Mouse (Mus musculus): ENCODE measurements at regions not wholly inside any gene's neighbourhood (a gene's known extent, or its start where the extent isn't known, plus 50 kb on each side); places are given as distances from the start of the nearest gene placed in this dataset.

DNA sequence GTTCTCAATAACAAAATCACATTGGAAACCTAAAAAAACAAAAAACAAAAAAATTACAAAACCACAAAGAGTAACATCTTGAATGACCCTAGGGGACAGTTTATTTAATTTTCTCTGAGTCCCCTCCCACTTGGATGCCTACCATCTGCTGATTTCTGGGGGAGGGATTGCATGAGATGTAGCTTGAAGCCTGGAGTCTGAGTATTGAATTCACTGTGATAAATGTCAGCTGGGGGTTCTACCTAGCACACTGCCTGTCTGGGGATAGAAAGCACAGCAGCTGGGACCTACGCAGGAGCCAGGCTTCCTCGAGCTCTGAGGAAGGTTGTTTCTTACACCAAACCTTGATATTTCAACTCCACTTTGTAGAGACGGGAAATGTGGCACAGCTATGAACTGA is 224.4 kb downstream of the Icos start:
- Histone ChIP-seq H3K4me2 (replicated peaks) (no peak overlapping the region), H3K9ac (no peak overlapping the region), H3K9me3 (no peaks in the 10 kb centered on the region), H3K27ac (no peak overlapping the region), H3K36me3 (no peaks in the 10 kb centered on the region), H3K4me3 (no peak overlapping the region), H3K4me1 (peaks cover 16% of the 10 kb centered on the region), H3K27me3 (replicated peaks) (no peaks in the 10 kb centered on the region)
- 58% methylated on average over 3 of the region's 3 CpGs for WGBS
- 0 out of 2 replicates have a peak, but pooled peaks have one; percentile 48 for ATAC-seq (ENCODE audit: low FRiP score, low read depth)

DNA sequence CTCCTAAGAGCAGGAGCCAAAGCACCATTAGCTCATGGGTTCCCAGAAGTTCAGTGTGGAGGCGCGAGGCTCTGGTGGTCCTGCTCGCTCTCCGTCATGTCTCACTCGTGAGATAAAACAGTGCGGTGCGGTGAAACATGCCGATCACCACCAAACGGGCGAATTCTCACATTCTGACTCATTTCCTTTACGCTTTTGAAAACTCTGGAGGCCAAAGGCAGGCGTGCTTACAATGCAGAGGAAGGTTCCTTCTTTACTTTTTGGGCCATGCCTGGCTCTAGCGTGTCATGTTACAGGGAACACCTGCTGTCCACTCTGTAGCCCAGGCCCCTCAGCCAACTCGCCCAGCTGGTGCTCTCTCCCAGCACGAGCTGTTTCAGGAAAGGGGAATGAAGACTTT is 225.4 kb downstream of the Icos start:
- H3K36me3 ChIP-seq = no peaks in the 10 kb centered on the region
- H3K27me3 ChIP-seq (replicated peaks) = no peaks in the 10 kb centered on the region
- peak overlapping the region; percentile 44 for H3K4me2 ChIP-seq (replicated peaks)
- peak; percentile 74; the same call in 1 of the 2 replicates for ATAC-seq (ENCODE audit: low FRiP score, low read depth)
- H3K27ac ChIP-seq = no peak overlapping the region
- H3K9me3 ChIP-seq = no peaks in the 10 kb centered on the region
- H3K9ac ChIP-seq = no peak overlapping the region
- peaks cover 16% of the 10 kb centered on the region for H3K4me1 ChIP-seq
- no peak overlapping the region for H3K4me3 ChIP-seq
- 27% methylated on average over 15 of the region's 15 CpGs for WGBS

DNA sequence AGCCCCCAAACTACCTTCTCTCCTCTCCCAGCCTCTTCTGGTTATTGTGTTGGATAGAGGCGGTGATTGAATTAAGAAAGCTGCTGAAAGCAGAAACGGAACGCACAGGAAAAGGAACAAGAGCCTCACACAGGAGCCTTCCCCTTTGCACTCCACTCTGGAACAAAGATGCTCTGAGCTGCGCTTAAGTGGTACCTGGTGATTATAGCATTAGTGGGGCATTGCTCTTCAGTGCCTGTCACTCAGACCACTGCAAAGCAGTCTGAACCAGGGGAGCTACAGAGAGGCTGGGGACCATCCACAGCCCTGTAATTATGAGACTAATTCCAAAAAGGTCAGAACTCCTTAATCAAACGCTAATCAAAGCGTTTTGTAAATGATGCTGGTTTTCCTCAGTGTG is 225.9 kb downstream of the Icos start:
- H3K4me1 ChIP-seq = peaks cover 16% of the 10 kb centered on the region
- ATAC-seq (ENCODE audit: low FRiP score, low read depth) = no peak
- peak overlapping the region; percentile 44 for H3K4me2 ChIP-seq (replicated peaks)
- H3K4me3 ChIP-seq = no peak overlapping the region
- no peak overlapping the region for H3K27ac ChIP-seq
- 20% methylated on average over 6 of the region's 6 CpGs for WGBS
- H3K27me3 ChIP-seq (replicated peaks) = no peaks in the 10 kb centered on the region
- no peaks in the 10 kb centered on the region for H3K9me3 ChIP-seq
- no peaks in the 10 kb centered on the region for H3K36me3 ChIP-seq
- H3K9ac ChIP-seq = no peak overlapping the region

DNA sequence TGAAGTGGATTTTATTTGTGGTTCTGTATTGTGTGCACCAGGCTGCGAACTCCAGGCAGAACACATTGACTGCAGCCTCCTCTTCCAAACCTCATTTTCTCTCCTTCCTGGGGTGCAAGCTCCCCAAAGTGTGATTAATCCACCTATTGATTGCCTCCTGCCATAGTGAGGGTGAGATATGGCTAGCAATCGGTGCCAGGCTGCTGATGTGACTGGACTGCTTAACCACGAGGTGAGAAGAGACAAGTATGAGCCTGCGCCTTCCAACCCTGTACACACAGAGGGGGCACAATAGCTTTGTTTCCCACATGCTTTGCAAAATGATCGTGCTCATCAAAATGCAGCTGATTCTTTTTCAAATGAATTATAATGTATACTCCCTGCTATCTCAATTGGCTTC is 227.4 kb downstream of the Icos start:
- Histone ChIP-seq H3K4me2 (replicated peaks) (no peak overlapping the region), H3K4me1 (peaks cover 16% of the 10 kb centered on the region), H3K9me3 (no peaks in the 10 kb centered on the region), H3K4me3 (no peak overlapping the region), H3K9ac (no peak overlapping the region), H3K27me3 (replicated peaks) (no peaks in the 10 kb centered on the region), H3K27ac (no peak overlapping the region), H3K36me3 (no peaks in the 10 kb centered on the region)
- WGBS = 44% methylated on average over 5 of the region's 5 CpGs
- peak; percentile 78; the same call in 1 of the 2 replicates for ATAC-seq (ENCODE audit: low FRiP score, low read depth)

GRCm38 (mm10) chr1:61206861-61207380 is 229.2 kb downstream of the Icos start:
- no peak for ATAC-seq (ENCODE audit: low FRiP score, low read depth)
- H3K9ac ChIP-seq = no peak overlapping the region
- H3K27me3 ChIP-seq (replicated peaks) = no peaks in the 10 kb centered on the region
- no peaks in the 10 kb centered on the region for H3K9me3 ChIP-seq
- 92% methylated on average over 6 of the region's 6 CpGs for WGBS
- no peak overlapping the region for H3K4me3 ChIP-seq
- no peaks in the 10 kb centered on the region for H3K36me3 ChIP-seq
- no peak overlapping the region for H3K27ac ChIP-seq
- no peak overlapping the region for H3K4me2 ChIP-seq (replicated peaks)
- peaks cover 16% of the 10 kb centered on the region for H3K4me1 ChIP-seq

- Histone ChIP-seq H3K36me3 (no peaks in the 10 kb centered on the region), H3K9ac (no peak overlapping the region), H3K9me3 (no peaks in the 10 kb centered on the region), H3K4me1 (peaks cover 10% of the 10 kb centered on the region), H3K4me2 (replicated peaks) (no peak overlapping the region), H3K27ac (no peak overlapping the region), H3K4me3 (no peak overlapping the region), H3K27me3 (replicated peaks) (no peaks in the 10 kb centered on the region)
- 64% methylated on average over 1 of the region's 1 CpGs for WGBS
- no peak for ATAC-seq (ENCODE audit: low FRiP score, low read depth)
Measured at GRCm38 (mm10) chr1:61208386-61208785, 230.7 kb downstream of the Icos start.

GRCm38 (mm10) chr1:61221131-61221530 is 243.4 kb downstream of the Icos start:
- ATAC-seq (ENCODE audit: low FRiP score, low read depth) = no peak
- WGBS = 51% methylated on average over 1 of the region's 1 CpGs
- Histone ChIP-seq H3K4me2 (replicated peaks) (no peak overlapping the region), H3K4me3 (no peak overlapping the region), H3K9ac (no peak overlapping the region), H3K9me3 (no peaks in the 10 kb centered on the region), H3K27me3 (replicated peaks) (no peaks in the 10 kb centered on the region), H3K27ac (no peak overlapping the region), H3K36me3 (no peaks in the 10 kb centered on the region), H3K4me1 (no peaks in the 10 kb centered on the region)

- Histone ChIP-seq H3K4me3 (no peak overlapping the region), H3K9ac (no peak overlapping the region), H3K9me3 (no peaks in the 10 kb centered on the region), H3K27ac (no peak overlapping the region), H3K27me3 (replicated peaks) (no peaks in the 10 kb centered on the region), H3K4me1 (peaks cover 6% of the 10 kb centered on the region), H3K36me3 (no peaks in the 10 kb centered on the region), H3K4me2 (replicated peaks) (no peak overlapping the region)
- no peak for ATAC-seq (ENCODE audit: low FRiP score, low read depth)
- WGBS = 83% methylated on average over 4 of the region's 4 CpGs
Measured at GRCm38 (mm10) chr1:61228942-61229341, 251.2 kb downstream of the Icos start.

GRCm38 (mm10) chr1:61233001-61233400 is 255.3 kb downstream of the Icos start:
- Histone ChIP-seq H3K4me2 (replicated peaks) (no peak overlapping the region), H3K27me3 (replicated peaks) (no peaks in the 10 kb centered on the region), H3K4me1 (peaks cover 12% of the 10 kb centered on the region), H3K9me3 (no peaks in the 10 kb centered on the region), H3K9ac (no peak overlapping the region), H3K4me3 (no peak overlapping the region), H3K27ac (no peak overlapping the region), H3K36me3 (no peaks in the 10 kb centered on the region)
- no peak for ATAC-seq (ENCODE audit: low FRiP score, low read depth)
- 81% methylated on average over 1 of the region's 1 CpGs for WGBS

GRCm38 (mm10) chr1:61233476-61234297 is 256.0 kb downstream of the Icos start:
- Histone ChIP-seq H3K27me3 (replicated peaks) (no peaks in the 10 kb centered on the region), H3K4me2 (replicated peaks) (peak overlapping the region; percentile 41), H3K27ac (no peak overlapping the region), H3K4me1 (peaks cover 12% of the 10 kb centered on the region), H3K9ac (no peak overlapping the region), H3K4me3 (no peak overlapping the region), H3K9me3 (no peaks in the 10 kb centered on the region), H3K36me3 (no peaks in the 10 kb centered on the region)
- ATAC-seq (ENCODE audit: low FRiP score, low read depth) = peak; percentile 53
- WGBS = 21% methylated on average over 10 of the region's 10 CpGs

DNA sequence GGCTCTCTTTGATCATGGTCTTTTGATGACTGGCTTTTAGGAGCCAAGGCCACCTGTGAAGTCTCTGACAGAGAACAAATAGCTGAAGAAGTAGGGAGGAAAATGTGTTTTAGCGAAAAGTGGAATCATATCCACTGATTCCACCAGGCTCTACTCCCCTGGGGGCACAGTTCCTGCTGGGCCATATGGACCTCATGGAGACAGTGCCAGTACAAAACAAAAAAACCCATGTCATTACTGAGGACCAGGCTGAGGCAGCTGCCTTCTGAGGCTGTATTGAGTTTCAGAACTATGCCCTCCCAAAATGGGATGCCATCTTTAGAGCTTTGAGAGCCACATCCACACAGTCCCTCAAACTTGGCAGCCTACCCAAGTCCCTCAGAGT is 256.6 kb downstream of the Icos start:
- H3K4me2 ChIP-seq (replicated peaks) = peak overlapping the region; percentile 41
- H3K36me3 ChIP-seq = no peaks in the 10 kb centered on the region
- H3K4me3 ChIP-seq = no peak overlapping the region
- H3K27ac ChIP-seq = no peak overlapping the region
- 6% methylated on average over 1 of the region's 1 CpGs for WGBS
- no peak for ATAC-seq (ENCODE audit: low FRiP score, low read depth)
- peaks cover 12% of the 10 kb centered on the region for H3K4me1 ChIP-seq
- H3K27me3 ChIP-seq (replicated peaks) = no peaks in the 10 kb centered on the region
- no peak overlapping the region for H3K9ac ChIP-seq
- H3K9me3 ChIP-seq = no peaks in the 10 kb centered on the region

GRCm38 (mm10) chr1:61236511-61236910 is 258.8 kb downstream of the Icos start:
- peaks cover 12% of the 10 kb centered on the region for H3K4me1 ChIP-seq
- WGBS = 96% methylated on average over 2 of the region's 2 CpGs
- H3K9me3 ChIP-seq = no peaks in the 10 kb centered on the region
- H3K4me2 ChIP-seq (replicated peaks) = no peak overlapping the region
- no peak overlapping the region for H3K4me3 ChIP-seq
- no peak overlapping the region for H3K9ac ChIP-seq
- H3K27me3 ChIP-seq (replicated peaks) = no peaks in the 10 kb centered on the region
- no peak for ATAC-seq (ENCODE audit: low FRiP score, low read depth)
- no peak overlapping the region for H3K27ac ChIP-seq
- no peaks in the 10 kb centered on the region for H3K36me3 ChIP-seq

- no peaks in the 10 kb centered on the region for H3K36me3 ChIP-seq
- no peaks in the 10 kb centered on the region for H3K9me3 ChIP-seq
- no peak overlapping the region for H3K27ac ChIP-seq
- 93% methylated on average over 3 of the region's 3 CpGs for WGBS
- H3K4me3 ChIP-seq = no peak overlapping the region
- H3K9ac ChIP-seq = no peak overlapping the region
- H3K4me1 ChIP-seq = peaks cover 9% of the 10 kb centered on the region
- H3K27me3 ChIP-seq (replicated peaks) = no peaks in the 10 kb centered on the region
- no peak overlapping the region for H3K4me2 ChIP-seq (replicated peaks)
- ATAC-seq (ENCODE audit: low FRiP score, low read depth) = no peak
Measured at GRCm38 (mm10) chr1:61238668-61239067, 260.9 kb downstream of the Icos start.

Measured in neural tube, embryonic 12.5 days (tissue).